Mouse (Mus musculus) lung, adult 18-20 months (tissue): ENCODE results near the gene Trappc5.

Experiments used
- DNase-seq, 2 experiments: peaks; one replicate each; pipeline ENCODE4 v3.0.0; 2022; ENCODE audit warnings: mixed read lengths in 2 of 2

Trappc5 gene

GRCm38 (mm10) chr8:3676131-3676992 lies at the start of gene Trappc5:
TSS of gene Trappc5 (plus strand) at chr8:3676299.
- peak; percentile 93 to 94 for DNase-seq

GRCm38 (mm10) chr8:3626971-3627370 lies 49.1 kb upstream of the Trappc5 start:
- no peak for DNase-seq

DNA sequence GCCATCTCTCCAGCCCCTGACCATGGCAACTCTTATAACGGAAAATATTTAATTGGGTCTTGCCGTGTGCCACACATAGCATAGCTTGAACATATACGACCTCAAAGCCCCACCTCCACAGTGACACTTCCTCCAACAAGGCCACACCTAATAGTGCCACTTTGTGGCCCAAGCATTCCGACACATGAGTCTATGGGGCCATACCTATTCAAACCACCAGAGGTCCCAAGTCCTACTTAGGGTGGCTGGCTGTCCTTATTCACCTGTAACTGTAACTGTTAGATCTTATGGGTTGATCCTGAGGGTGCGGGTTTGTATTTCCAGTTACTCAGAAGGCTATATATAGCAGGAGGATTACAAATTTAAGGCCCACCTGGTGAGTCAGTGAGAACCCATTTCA lies 48.1 kb upstream of the Trappc5 start:
- DNase-seq = no peak

DNA sequence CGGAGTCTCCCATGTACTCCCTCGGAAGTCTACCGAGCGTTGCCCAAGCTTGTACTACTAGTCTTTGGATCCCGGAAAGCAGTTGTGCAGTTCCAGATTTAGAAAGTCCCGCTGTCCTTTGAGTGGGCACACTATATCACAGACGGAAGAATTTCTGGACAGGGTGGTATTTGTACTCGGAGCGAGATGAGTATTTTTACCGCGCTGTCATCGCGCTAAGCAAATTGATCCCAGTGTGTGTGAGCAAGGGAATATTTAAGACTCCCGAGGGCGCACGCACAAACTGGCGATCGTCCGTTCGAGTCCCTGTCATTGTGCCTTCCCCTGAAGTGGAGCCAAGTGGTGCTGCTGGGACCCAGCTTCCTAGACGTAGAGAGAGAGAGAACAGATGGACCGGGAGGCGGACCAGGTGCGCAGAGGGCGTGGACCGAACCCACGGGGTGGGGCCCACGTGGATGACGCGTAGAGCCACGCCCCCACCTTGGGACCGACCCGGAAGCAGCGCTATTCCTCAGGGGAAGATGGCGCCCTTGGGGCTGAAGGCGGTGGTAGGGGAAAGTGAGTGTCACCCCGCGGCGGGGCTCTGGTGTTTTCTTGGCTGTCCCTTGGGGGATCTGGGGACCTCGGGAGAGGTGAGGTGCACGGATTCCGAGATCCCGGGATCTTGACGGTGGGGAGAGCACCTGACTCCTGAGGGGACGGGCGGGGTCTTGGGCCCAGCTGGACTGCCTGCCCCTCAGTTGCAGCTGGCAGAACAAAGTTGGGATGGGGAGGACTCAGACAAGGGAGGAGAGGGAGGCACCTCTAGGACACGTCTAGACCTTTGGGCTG lies 45.2 kb upstream of the Trappc5 start, which contains the start of gene Stxbp2:
TSS of gene Stxbp2 (plus strand) at position 309 of the 831 bp plus-strand sequence.
- peak; percentile 85 to 90 for DNase-seq

GRCm38 (mm10) chr8:3631478-3631875 lies 44.6 kb upstream of the Trappc5 start:
- DNase-seq = peak; percentile 44 to 57

GRCm38 (mm10) chr8:3645804-3646203 lies 30.3 kb upstream of the Trappc5 start:
- DNase-seq = peak; percentile 81 to 86

DNA sequence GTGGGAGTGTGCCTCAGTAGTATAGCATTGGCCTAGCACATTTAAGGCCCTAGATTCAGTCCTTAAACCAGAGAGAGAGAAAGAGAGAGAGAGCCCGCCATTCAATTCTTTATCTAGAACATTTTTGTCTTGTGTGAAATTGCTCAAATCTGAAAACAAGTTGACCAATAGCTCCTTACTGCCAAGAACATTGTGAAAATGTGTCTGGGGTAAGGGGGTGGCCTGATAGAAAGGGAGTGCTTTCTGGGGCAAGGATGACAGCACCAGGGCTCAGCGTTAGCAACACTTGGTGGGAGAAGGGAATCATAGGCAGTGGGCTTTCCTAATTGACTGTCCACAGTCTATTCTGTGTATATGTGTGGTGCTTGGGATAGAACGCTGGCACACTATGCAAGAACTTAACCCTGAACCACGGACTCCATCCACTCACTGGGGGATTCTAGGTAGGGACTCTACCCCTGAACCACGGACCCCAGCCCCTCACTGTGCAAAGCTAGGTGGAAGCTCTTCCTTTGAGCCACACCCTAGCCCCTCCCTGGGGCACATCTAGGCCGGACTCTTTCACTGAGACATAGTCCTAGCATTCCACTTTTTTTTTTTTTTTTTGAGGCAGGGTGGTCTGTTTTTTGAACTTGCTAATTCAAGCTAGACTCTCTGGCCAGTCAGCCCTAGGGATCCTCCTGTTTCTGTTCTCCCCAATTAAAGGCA lies 29.1 kb upstream of the Trappc5 start:
- DNase-seq = no peak

DNA sequence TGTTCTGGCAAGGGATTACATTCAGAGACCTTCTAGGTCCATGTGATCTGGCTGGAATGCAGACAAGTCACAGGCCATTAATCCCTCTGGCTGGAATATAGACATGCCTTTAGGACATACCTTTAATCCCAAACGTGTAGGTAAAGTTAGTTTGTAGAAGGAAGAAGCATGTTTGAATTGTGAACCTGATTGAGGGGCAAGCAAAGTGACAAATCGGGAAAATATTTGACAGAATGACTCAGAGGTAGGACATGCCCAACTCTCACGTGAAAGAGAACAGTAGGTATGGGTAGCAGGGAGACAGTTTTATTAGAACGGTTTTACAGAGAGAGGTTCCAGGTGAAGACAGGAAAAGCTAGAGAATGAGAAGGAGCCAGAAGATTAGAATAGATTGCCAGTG lies 28.5 kb upstream of the Trappc5 start:
- DNase-seq = no peak

- peak; percentile 48 to 49 for DNase-seq
Measured at GRCm38 (mm10) chr8:3648268-3648667, 27.8 kb upstream of the Trappc5 start.

DNA sequence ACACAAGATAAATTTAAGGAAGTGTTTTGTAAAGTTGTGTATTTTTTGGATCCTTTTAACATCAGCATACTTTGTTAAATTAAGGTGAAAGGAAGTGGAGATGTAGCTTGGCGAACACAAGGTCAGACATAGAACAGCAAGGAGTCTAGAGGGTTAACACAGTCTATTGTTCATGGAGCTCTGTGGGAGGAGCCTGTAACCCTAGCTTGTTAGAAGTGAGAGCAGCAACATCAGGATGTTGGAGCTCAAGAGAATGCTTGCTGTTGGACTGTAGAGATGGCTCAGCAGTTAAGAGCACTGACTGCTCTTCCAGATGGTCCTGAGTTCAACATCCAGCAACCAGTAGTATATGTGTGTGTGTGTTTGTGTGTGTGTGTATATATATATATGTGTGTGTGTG lies 27.1 kb upstream of the Trappc5 start:
- DNase-seq = no peak

GRCm38 (mm10) chr8:3652845-3653244 lies 23.3 kb upstream of the Trappc5 start:
- no peak for DNase-seq

DNA sequence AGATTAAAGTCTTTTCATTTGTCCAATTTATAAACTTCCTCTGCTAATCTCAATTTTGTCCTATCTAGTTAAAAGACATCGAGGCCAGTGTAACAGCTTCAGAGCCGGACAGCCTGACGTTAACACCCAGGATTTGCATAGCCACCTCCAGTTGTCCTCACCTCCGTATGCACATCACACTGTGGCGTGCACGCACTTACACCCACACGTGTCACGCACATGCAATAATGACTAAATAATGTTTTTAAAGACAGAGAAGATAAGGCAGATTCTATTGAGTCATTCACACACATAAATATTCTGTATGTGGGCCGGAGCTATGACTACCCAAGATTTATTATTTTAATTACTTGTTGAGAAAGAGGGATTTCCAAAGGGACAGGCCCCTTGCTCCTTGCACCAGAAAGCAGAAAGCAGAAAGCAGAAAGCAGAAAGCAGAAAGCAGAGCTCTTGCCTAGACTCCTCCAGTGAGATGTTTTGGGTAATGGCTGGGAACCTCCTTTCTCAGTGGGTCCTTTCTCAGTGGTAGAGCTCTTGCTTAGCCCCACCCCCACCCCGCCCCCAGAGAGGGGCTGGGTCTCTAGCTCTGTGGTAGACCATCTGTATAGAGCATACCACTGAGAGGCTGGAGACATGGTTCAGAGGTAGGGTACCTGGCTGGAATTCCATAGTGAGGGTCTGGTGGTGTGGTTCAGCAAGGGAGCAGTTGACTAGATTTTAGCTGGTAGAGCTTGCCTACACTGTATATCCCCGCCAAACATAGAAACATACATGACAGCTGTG lies 21.2 kb upstream of the Trappc5 start:
- no peak for DNase-seq

DNA sequence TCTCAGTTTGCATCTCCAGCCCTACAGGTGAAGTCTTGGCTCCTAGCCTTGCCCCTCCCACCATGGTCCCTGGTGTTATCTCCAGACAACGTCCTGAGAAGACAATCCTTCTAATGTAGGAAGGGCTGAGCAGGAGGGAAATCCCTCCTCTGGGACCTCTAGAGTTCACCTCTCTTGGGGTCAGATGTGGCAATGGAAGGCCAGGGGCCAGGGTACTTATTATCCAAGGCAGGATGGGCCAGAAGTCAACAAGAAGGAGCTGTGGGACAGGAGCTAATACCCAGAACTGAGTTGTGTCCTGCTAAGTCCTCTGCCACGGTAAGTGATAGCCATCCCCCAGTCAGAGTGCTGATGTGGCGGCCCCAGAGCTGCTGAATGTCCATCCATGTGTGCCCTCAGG lies 20.6 kb upstream of the Trappc5 start, which contains the start of gene Retn:
TSS of gene Retn (plus strand) at position 245 of the 400 bp plus-strand sequence.
- DNase-seq = no peak

DNA sequence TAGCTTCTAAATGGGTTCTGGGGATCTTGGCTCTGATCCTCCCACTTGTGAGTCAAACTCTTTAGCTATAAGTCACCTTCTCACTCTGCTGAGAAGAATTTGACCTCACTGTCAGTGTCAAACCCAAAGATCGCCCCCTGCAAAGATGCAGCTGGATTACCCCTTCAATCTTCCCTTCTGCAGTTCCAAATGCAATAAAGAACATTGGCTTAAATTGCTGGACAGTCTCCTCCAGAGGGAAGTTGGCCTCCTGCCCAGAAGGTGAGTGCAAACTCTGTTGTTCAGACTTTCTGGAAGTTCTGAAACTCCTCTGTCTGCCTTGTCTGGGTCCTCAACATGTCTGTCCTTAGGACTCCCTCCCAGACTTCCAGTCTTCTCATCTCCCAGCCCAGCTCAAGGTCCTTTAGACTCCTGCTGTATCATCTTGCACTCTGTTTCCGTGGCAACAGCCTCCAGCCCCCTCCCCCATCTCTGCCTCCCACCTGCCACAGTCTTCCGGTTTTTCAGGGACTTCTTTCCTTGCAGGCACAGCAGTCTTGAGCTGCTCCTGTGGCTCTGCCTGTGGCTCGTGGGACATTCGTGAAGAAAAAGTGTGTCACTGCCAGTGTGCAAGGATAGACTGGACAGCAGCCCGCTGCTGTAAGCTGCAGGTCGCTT lies 19.2 kb upstream of the Trappc5 start:
- DNase-seq = no peak

- peak; percentile 36 for DNase-seq
Measured at GRCm38 (mm10) chr8:3660889-3661288, 15.2 kb upstream of the Trappc5 start.

DNA sequence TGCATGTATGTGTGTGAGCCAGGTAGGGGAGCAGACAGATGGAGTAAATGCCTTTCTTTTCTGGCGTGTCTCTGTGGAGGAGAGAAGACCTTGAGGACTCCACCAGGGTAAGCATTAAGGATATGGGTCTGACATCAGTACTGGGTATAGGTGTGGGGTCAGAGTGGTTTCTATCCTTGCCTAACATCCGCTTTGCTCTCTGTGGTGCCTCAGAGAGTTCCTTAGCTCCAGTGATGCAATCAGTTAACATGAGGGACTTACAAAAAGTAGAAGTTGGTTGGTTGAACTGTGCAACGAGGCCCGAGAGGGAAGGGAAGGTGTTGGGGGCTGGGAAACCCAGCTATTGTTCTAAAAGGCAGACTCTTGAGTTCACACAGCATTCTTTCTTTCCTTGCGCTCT lies 11.7 kb upstream of the Trappc5 start:
- DNase-seq = peak; percentile 26 to 47

GRCm38 (mm10) chr8:3665507-3665906 lies 10.6 kb upstream of the Trappc5 start, which contains the start of gene Mcemp1:
TSS of gene Mcemp1 (plus strand) at chr8:3665754.
- peak; percentile 28 to 39 for DNase-seq

DNA sequence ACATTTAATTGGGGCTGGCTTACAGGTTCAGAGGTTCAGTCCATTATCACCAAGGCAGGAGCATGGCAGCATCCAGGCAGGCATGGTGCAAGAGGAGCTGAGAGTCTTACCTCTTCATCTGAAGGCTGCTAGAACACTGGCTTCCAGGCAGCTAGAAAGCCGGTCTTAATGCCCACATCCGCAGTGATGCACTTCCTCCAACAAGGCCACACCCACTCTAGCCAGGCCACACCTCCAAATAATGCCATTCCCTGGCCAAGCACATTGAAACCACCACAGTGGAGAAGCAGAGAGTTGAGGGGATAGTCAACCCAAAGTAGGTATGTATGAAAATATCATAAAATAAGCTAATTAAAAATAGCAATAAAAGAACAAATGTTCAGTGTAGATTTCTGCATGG lies 5.7 kb upstream of the Trappc5 start:
- peak; percentile 51 to 69 for DNase-seq

DNA sequence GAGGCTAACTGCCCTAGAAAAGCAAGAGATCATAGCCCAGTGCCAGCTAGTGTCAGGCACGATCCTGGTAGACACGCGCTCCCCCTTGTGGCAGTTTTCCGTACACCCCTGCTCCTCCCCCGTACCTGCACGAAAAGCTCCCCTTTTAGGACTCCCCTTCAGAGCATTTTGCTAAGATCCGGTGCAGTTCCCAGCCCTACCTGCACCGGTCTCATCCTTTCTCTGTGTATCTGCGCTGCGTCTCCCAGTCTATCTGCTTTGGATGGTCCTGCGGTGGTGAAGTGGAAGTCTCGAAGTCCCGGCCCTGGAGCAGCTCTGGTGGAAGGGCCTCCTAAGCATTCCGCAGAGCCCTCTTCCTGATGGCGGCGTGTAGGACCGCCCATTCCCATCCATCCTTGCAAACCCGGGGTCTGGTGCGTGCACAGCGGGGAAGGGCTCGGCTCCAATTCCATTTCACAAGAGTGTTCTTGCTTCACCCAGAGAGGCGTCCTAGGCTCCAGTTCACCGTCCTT lies 4.1 kb upstream of the Trappc5 start, which contains the start of gene Fcor:
TSS of gene Fcor (minus strand) at position 383 of the 512 bp plus-strand sequence.
- peak; percentile 82 to 83 for DNase-seq

- DNase-seq = no peak
Measured at GRCm38 (mm10) chr8:3674671-3675070, 1.4 kb upstream of the Trappc5 start.

- DNase-seq = peak; percentile 22 to 36
Measured at GRCm38 (mm10) chr8:3676993-3677579, 987 bp downstream of the Trappc5 start.
